Mouse (Mus musculus): Measurements from ENCODE around the gene Lfng.

DNA sequence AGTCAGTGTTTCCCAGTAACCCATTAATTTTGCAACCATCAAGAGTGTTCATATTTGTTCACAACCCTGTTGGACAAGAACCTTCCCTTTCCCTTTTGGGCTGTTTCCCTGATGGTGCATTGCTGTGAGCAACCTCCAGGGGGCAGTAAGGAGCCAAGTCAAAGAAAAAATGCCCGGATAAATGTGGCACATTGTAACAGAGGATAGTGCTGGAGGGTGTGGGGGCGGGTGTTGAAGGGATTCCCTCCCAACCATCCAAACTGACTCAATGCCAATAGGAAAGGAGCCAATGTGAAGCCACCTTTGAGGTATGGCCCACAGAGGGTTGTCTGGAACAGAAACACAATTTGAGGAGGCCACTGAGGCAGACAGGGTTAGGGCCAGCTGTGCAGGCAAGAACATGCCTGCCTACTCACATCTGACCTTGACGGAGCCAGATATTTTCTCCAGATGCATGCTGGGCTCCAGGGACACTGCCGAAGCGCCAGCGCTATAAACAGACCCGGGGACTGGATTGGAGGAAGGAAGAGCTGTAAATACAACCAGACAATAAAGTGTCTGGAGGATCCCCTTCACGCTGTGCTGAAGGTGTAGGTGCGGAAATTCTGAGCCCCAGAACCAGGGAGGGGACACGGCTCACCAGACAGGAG lies 38.7 kb upstream of the Lfng start:
- TF ChIP-seq POLR2A (IDR thresholded peaks at IDR 0.05; ENCODE audit: borderline replicate concordance, insufficient read depth, low read length) (no peak), CTCF (IDR thresholded peaks at IDR 0.05; ENCODE audit: borderline replicate concordance, insufficient read depth, low read depth, low read length) (peak; percentile 80)

Data from cerebellum, adult 2 months (tissue).